Mouse (Mus musculus) cerebellum, adult 2 months (tissue): ENCODE measurements around the gene Taldo1.

ENCODE experiments used
- CTCF ChIP-seq: fragments of 200-500 bp; IDR thresholded peaks from 2 replicates; pipeline ENCODE4 v1.5.1; 2011; ENCODE audit warnings: low read depth, mild to moderate bottlenecking, control low read depth, low read length, moderate library complexity, borderline replicate concordance; ENCODE audit not compliant: insufficient read depth
- POLR2A ChIP-seq: fragments of 200-500 bp; IDR thresholded peaks from 2 replicates; pipeline ENCODE4 v1.6.1; 2011; ENCODE audit warnings: low read length, control low read depth, borderline replicate concordance; ENCODE audit not compliant: insufficient read depth

DNA sequence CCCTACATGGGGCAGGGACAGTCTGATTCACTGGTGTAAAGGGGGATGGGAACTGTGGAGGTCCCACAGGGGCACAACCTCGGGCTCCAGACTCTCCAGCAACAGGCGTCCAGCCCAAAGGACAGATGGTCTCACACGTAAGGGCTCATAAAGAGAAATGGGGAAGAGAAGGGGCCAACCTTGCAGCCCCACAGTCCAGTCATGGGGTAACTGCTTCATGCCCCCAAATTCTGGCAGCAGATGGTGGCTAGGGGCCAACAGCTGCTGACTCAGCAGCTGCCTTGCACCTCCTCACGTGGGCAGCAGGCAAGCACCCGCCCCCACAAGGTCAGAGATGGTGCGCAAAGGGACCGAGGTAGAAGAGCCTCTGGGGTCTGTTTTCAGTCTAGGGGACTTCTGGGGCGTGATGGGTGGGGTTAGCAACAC is 40.2 kb downstream of the Taldo1 start:
- TF ChIP-seq POLR2A (no peak), CTCF (no peak)
